ENCODE assay signal across 18 mouse cellular contexts in the genomic region with DNA sequence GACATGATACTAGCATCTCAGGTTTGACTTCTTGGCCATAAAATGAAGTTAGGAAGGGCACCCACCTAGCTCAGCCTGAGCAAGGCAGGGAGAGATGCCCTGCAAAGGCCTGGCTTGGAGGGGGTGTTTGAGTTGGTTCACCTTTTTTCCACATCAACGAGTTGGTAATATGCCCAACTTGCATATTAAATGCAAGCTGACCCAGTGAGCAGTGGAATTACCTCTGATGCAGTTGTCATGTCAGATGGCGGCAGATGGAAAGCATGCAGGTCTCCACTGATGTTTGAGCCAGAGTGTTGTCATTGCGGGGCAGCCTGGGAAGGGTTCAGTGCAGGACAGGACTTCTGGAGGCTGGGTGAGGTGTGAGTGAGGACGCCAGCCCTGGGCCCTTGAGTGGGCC. TPM values are rescaled to one million over a fixed set of nuclear protein-coding genes. Genes with fewer than 3 reads are reported as not detected.
A peak's percentile ranks its signal among the peaks of the same experiment; 100 is the strongest.
DNase-seq lines count a peak whose midpoint lies in the region; ATAC-seq and TF ChIP-seq lines count a peak whose summit lies in the region.
"Had no signal": no experiment of that assay in that cellular context is flagged by ENCODE, and none has a peak within 500 bp of the region (broad histone marks: within the 10 kb centered on the region; RNA-seq: fewer than 3 reads in every experiment).

No protein-coding gene starts in this region.

- no peaks in the 10 kb centered on the region for H3K27me3 ChIP-seq in liver, postnatal 0 days (ENCODE audit: insufficient read depth, low read length)
- H3K27me3 ChIP-seq in liver, embryonic 11.5 days (replicated peaks; ENCODE audit: control insufficient read depth, insufficient read depth, low read length): no peaks in the 10 kb centered on the region
- H3K27me3 ChIP-seq: embryonic facial prominence, embryonic 15.5 days; heart, embryonic 12.5 days had no signal

- peaks cover 28% of the 10 kb centered on the region for H3K4me1 ChIP-seq in liver, postnatal 0 days (ENCODE audit: insufficient read depth)
- H3K4me1 ChIP-seq in liver, embryonic 11.5 days (replicated peaks; ENCODE audit: control insufficient read depth, insufficient read depth, low read length): peaks cover 14% of the 10 kb centered on the region

- no peak for TF ChIP-seq EP300 in liver, postnatal 0 days (IDR thresholded peaks at IDR 0.05; ENCODE audit: low read depth)

- peaks cover 31% of the 10 kb centered on the region for H3K36me3 ChIP-seq in liver, postnatal 0 days (replicated peaks; ENCODE audit: insufficient read depth, low read length)
- peaks cover 22% of the 10 kb centered on the region for H3K36me3 ChIP-seq in liver, embryonic 11.5 days (ENCODE audit: control insufficient read depth, insufficient read depth, low read length)

- H3K27ac ChIP-seq in liver, postnatal 0 days (ENCODE audit: low read depth): 0 out of 2 replicates have a peak overlapping the region, but pooled peaks have one; percentile 82
- H3K27ac ChIP-seq in liver, embryonic 11.5 days (ENCODE audit: low read depth, low read length): no peak overlapping the region
- H3K27ac ChIP-seq: embryonic facial prominence, embryonic 15.5 days; forebrain, embryonic 10.5 days; gastrocnemius, adult 2 months; hindbrain, embryonic 10.5 days; hindbrain, embryonic 14.5 days had no signal

- peak; percentile 55 to 62 for DNase-seq in cerebellum, postnatal 14 days
- no peak for DNase-seq in cerebellum, adult 11 months
- DNase-seq in kidney, adult 9 months: peak; percentile 50
- DNase-seq in kidney, postnatal 10 days: no peak
- no peak for DNase-seq in liver, postnatal 0 days
- DNase-seq in liver, embryonic 11.5 days (ENCODE audit: low spot score): no peak
- DNase-seq: adrenal gland, adult 2 months; adrenal gland, postnatal 25 days; cerebellum, postnatal 36 days; gastrocnemius, adult 2 months; gastrocnemius, postnatal 25 days had no signal

- H3K4me3 ChIP-seq in liver, postnatal 0 days (ENCODE audit: low read depth, low read length): no peak overlapping the region
- no peak overlapping the region for H3K4me3 ChIP-seq in liver, embryonic 11.5 days (ENCODE audit: low read depth, low read length)
- H3K4me3 ChIP-seq: embryonic facial prominence, embryonic 15.5 days; erythroblast, embryonic 14.5 days; forebrain, embryonic 10.5 days; gastrocnemius, adult 2 months; heart, embryonic 12.5 days; hindbrain, embryonic 10.5 days had no signal

- H3K9me3 ChIP-seq in liver, postnatal 0 days (ENCODE audit: low read length): no peaks in the 10 kb centered on the region
- no peaks in the 10 kb centered on the region for H3K9me3 ChIP-seq in liver, embryonic 11.5 days (ENCODE audit: control insufficient read depth, low read length)
- H3K9me3 ChIP-seq: embryonic facial prominence, embryonic 15.5 days; forebrain, embryonic 10.5 days; heart, embryonic 12.5 days; hindbrain, embryonic 10.5 days had no signal

- 87% methylated on average over 4 of the region's 4 CpGs for WGBS in liver, postnatal 0 days (ENCODE audit: insufficient replicate concordance)
- 84% methylated on average over 4 of the region's 4 CpGs for WGBS in liver, embryonic 11.5 days

- H3K4me2 ChIP-seq in liver, postnatal 0 days (ENCODE audit: low read depth, low read length): no peak overlapping the region
- no peak overlapping the region for H3K4me2 ChIP-seq in liver, embryonic 11.5 days
- H3K4me2 ChIP-seq: embryonic facial prominence, embryonic 15.5 days; heart, embryonic 12.5 days; hindbrain, embryonic 14.5 days had no signal

- TF ChIP-seq CTCF in liver, postnatal 0 days (IDR thresholded peaks at IDR 0.05; ENCODE audit: low read depth): no peak

- ATAC-seq in liver, postnatal 0 days: no peak
- ATAC-seq in liver, embryonic 11.5 days (replicated peaks; ENCODE audit: low FRiP score): no peak
- ATAC-seq: forebrain, embryonic 14.5 days had no signal

- 0 out of 2 replicates have a peak overlapping the region, but pooled peaks have one; percentile 11 for H3K9ac ChIP-seq in liver, postnatal 0 days (replicated peaks)
- H3K9ac ChIP-seq in liver, embryonic 11.5 days (ENCODE audit: low read depth, low read length): no peak overlapping the region
- H3K9ac ChIP-seq: embryonic facial prominence, embryonic 15.5 days; heart, embryonic 12.5 days had no signal

RNA-seq across cellular contexts. Expression of gene Lztr1, which starts 2.9 kb away (rescaled TPM):
- 16.8 and 18.7 TPM in 2 replicates for polyA plus RNA-seq in liver, postnatal 0 days (2015; fragmentation: Nextera tagmentation; extraction: Ambion mirVana)
- 50.2 and 54.8 TPM in 2 replicates for polyA plus RNA-seq in liver, embryonic 11.5 days (2014; fragmentation: Nextera tagmentation; extraction: Ambion mirVana)

RNA-seq across cellular contexts. Expression of gene Thap7, which starts 19.5 kb away (rescaled TPM):
- polyA plus RNA-seq in liver, postnatal 0 days (2015; fragmentation: Nextera tagmentation; extraction: Ambion mirVana): 21.3 and 24.4 TPM in 2 replicates
- polyA plus RNA-seq in liver, embryonic 11.5 days (2014; fragmentation: Nextera tagmentation; extraction: Ambion mirVana): 45.1 and 46.5 TPM in 2 replicates

RNA-seq across cellular contexts. Expression of gene Aifm3, which starts 22.0 kb away (rescaled TPM):
- polyA plus RNA-seq in liver, postnatal 0 days (2015; fragmentation: Nextera tagmentation; extraction: Ambion mirVana): 3.3 and 3.4 TPM in 2 replicates
- polyA plus RNA-seq in liver, embryonic 11.5 days (2014; fragmentation: Nextera tagmentation; extraction: Ambion mirVana): 0.84 and 1.1 TPM in 2 replicates
- polyA plus RNA-seq: erythroblast, embryonic 14.5 days had no signal

RNA-seq across cellular contexts. Expression of gene Lrrc74b, which starts 49.6 kb away (rescaled TPM):
- polyA plus RNA-seq in liver, postnatal 0 days (2015; fragmentation: Nextera tagmentation; extraction: Ambion mirVana): 0.05 and 0.06 TPM in 2 replicates
- not detected in 2 replicates for polyA plus RNA-seq in liver, embryonic 11.5 days (2014; fragmentation: Nextera tagmentation; extraction: Ambion mirVana)
- polyA plus RNA-seq: adrenal gland, adult 2 months had no signal

RNA-seq across cellular contexts. Expression of gene P2rx6, which starts 50.3 kb away (rescaled TPM):
- polyA plus RNA-seq in liver, postnatal 0 days (2015; fragmentation: Nextera tagmentation; extraction: Ambion mirVana): 0.14 and 0.18 TPM in 2 replicates
- polyA plus RNA-seq in liver, embryonic 11.5 days (2014; fragmentation: Nextera tagmentation; extraction: Ambion mirVana): 0.06 and 0.07 TPM in 2 replicates
- polyA plus RNA-seq: erythroblast, embryonic 14.5 days had no signal

Comparison
In these comparisons a context has a peak if more than half of its experiments do, and no peak if none do; other contexts are left out.
1. DNase-seq: peak in cerebellum, postnatal 14 days (2 of 2) and kidney, adult 9 months (single experiment); none in cerebellum, adult 11 months (single experiment), kidney, postnatal 10 days (single experiment), liver, postnatal 0 days (single experiment) and liver, embryonic 11.5 days (single experiment).